Comparison of ENCODE assay signal across 8 mouse cellular contexts in genomic region chr17:33931159-33931866, GRCm38 (mm10). TPM values are rescaled to one million over a fixed set of nuclear protein-coding genes. Genes with fewer than 3 reads are reported as not detected.
A peak's percentile ranks its signal among the peaks of the same experiment; 100 is the strongest.
DNase-seq lines count a peak whose midpoint lies in the region; ATAC-seq lines count a peak whose summit lies in the region.

No protein-coding gene starts in this region.

- no peaks in the 10 kb centered on the region for H3K9me3 ChIP-seq in kidney, embryonic 16.5 days (ENCODE audit: low read length)
- H3K9me3 ChIP-seq in hindbrain, embryonic 10.5 days, result no peaks in the 10 kb centered on the region
- H3K9me3 ChIP-seq in megakaryocyte, embryonic 14.5 days, result no peaks in the 10 kb centered on the region

- H3K4me1 ChIP-seq in kidney, embryonic 16.5 days (ENCODE audit: insufficient read depth, low read length), result peaks cover 18% of the 10 kb centered on the region
- peaks cover 43% of the 10 kb centered on the region for H3K4me1 ChIP-seq in hindbrain, embryonic 10.5 days (replicated peaks)
- peaks cover 54% of the 10 kb centered on the region for H3K4me1 ChIP-seq in megakaryocyte, embryonic 14.5 days

- H3K4me3 ChIP-seq in kidney, embryonic 16.5 days (ENCODE audit: low read length), result peak overlapping the region; percentile 88
- H3K4me3 ChIP-seq in hindbrain, embryonic 10.5 days, result peak overlapping the region; percentile 87
- peak overlapping the region; percentile 100 for H3K4me3 ChIP-seq in megakaryocyte, embryonic 14.5 days (replicated peaks)

- peak overlapping the region; percentile 88 for H3K9ac ChIP-seq in kidney, embryonic 16.5 days (replicated peaks; ENCODE audit: low read length)

- no peaks in the 10 kb centered on the region for H3K27me3 ChIP-seq in kidney, embryonic 16.5 days (ENCODE audit: insufficient read depth, low read length)
- H3K27me3 ChIP-seq in hindbrain, embryonic 10.5 days (ENCODE audit: insufficient read depth, poor library complexity, severe bottlenecking), result peaks cover 5% of the 10 kb centered on the region; the same call in 1 of the 2 replicates
- no peaks in the 10 kb centered on the region for H3K27me3 ChIP-seq in megakaryocyte, embryonic 14.5 days (replicated peaks)

- peak overlapping the region; percentile 98 for H3K4me2 ChIP-seq in kidney, embryonic 16.5 days (replicated peaks; ENCODE audit: low read depth, low read length)

- peaks cover 13% of the 10 kb centered on the region for H3K36me3 ChIP-seq in kidney, embryonic 16.5 days (ENCODE audit: insufficient read depth, low read length)
- peaks cover 60% of the 10 kb centered on the region for H3K36me3 ChIP-seq in hindbrain, embryonic 10.5 days
- peaks cover 75% of the 10 kb centered on the region for H3K36me3 ChIP-seq in megakaryocyte, embryonic 14.5 days (replicated peaks; ENCODE audit: low read length)

- ATAC-seq in kidney, embryonic 16.5 days (ENCODE audit: low FRiP score, low TSS enrichment), result no peak
- ATAC-seq in activated CD4-positive, CD25-positive, alpha-beta regulatory T cell, adult 4 months, result peak; percentile 24

- WGBS in kidney, embryonic 16.5 days, result 40% methylated on average over 18 of the region's 18 CpGs
- 36% methylated on average over 18 of the region's 18 CpGs for WGBS in hindbrain, embryonic 10.5 days

- no peak for DNase-seq in kidney, adult 18-20 months
- DNase-seq in hindbrain, embryonic 10.5 days (ENCODE audit: low spot score), result no peak
- no peak for DNase-seq in yolk sac, embryonic 10.5 days (ENCODE audit: low spot score)
- DNase-seq in spleen, postnatal 36 days (ENCODE audit: low spot score in 2 of 2), result no peak
- no peak for DNase-seq in cerebellum, adult 9-10 months

- no peak overlapping the region for H3K27ac ChIP-seq in kidney, embryonic 16.5 days (ENCODE audit: low read length)
- peak overlapping the region; percentile 95 for H3K27ac ChIP-seq in hindbrain, embryonic 10.5 days

RNA-seq across cellular contexts. Expression of gene Rgl2, which starts 2.0 kb away (rescaled TPM):
- polyA plus RNA-seq in kidney, embryonic 16.5 days (2015; fragmentation: Nextera tagmentation; extraction: Ambion mirVana), result 35.9 and 38.0 TPM in 2 replicates
- 10 to 100 TPM; 26.5 to 34.3 TPM for polyA plus RNA-seq in activated CD4-positive, CD25-positive, alpha-beta regulatory T cell, adult 4 months (2017; shearing (Covaris generic))
- 45.2 and 55.7 TPM in 2 replicates for polyA plus RNA-seq in hindbrain, embryonic 10.5 days (2016; fragmentation: Nextera tagmentation; extraction: Ambion mirVana)
- polyA plus RNA-seq in megakaryocyte, embryonic 14.5 days (2012; ENCODE audit: insufficient read depth, low replicate concordance), result 90.4 and 221 TPM in 2 replicates

RNA-seq across cellular contexts. Expression of gene Pfdn6, which starts 8.8 kb away (rescaled TPM):
- 168 and 174 TPM in 2 replicates for polyA plus RNA-seq in kidney, embryonic 16.5 days (2015; fragmentation: Nextera tagmentation; extraction: Ambion mirVana)
- 100 to 1,000 TPM; 113 to 146 TPM for polyA plus RNA-seq in activated CD4-positive, CD25-positive, alpha-beta regulatory T cell, adult 4 months (2017; shearing (Covaris generic))
- 228 TPM in 2 replicates for polyA plus RNA-seq in hindbrain, embryonic 10.5 days (2016; fragmentation: Nextera tagmentation; extraction: Ambion mirVana)
- polyA plus RNA-seq in megakaryocyte, embryonic 14.5 days (2012; ENCODE audit: insufficient read depth, low replicate concordance), result 39.4 and 269 TPM in 2 replicates

RNA-seq across cellular contexts. Expression of gene Wdr46, which starts 9.1 kb away (rescaled TPM):
- 32.7 and 37.7 TPM in 2 replicates for polyA plus RNA-seq in kidney, embryonic 16.5 days (2015; fragmentation: Nextera tagmentation; extraction: Ambion mirVana)
- polyA plus RNA-seq in activated CD4-positive, CD25-positive, alpha-beta regulatory T cell, adult 4 months (2017; shearing (Covaris generic)), result 10 to 100 TPM; 11.8 to 16.6 TPM
- polyA plus RNA-seq in hindbrain, embryonic 10.5 days (2016; fragmentation: Nextera tagmentation; extraction: Ambion mirVana), result 47.0 and 51.8 TPM in 2 replicates
- 58.7 and 64.2 TPM in 2 replicates for polyA plus RNA-seq in megakaryocyte, embryonic 14.5 days (2012; ENCODE audit: insufficient read depth, low replicate concordance)

RNA-seq across cellular contexts. Expression of gene Zbtb22, which starts 15.6 kb away (rescaled TPM):
- 20.6 and 20.9 TPM in 2 replicates for polyA plus RNA-seq in kidney, embryonic 16.5 days (2015; fragmentation: Nextera tagmentation; extraction: Ambion mirVana)
- 1 to 10 TPM; 4.1 to 4.7 TPM for polyA plus RNA-seq in activated CD4-positive, CD25-positive, alpha-beta regulatory T cell, adult 4 months (2017; shearing (Covaris generic))
- 23.0 and 24.0 TPM in 2 replicates for polyA plus RNA-seq in hindbrain, embryonic 10.5 days (2016; fragmentation: Nextera tagmentation; extraction: Ambion mirVana)
- 45.3 and 51.7 TPM in 2 replicates for polyA plus RNA-seq in megakaryocyte, embryonic 14.5 days (2012; ENCODE audit: insufficient read depth, low replicate concordance)

RNA-seq across cellular contexts. Expression of gene Tapbp, which starts 15.6 kb away (rescaled TPM):
- 36.1 and 39.2 TPM in 2 replicates for polyA plus RNA-seq in kidney, embryonic 16.5 days (2015; fragmentation: Nextera tagmentation; extraction: Ambion mirVana)
- polyA plus RNA-seq in activated CD4-positive, CD25-positive, alpha-beta regulatory T cell, adult 4 months (2017; shearing (Covaris generic)), result 100 to 1,000 TPM; 299 to 436 TPM
- 14.5 and 17.2 TPM in 2 replicates for polyA plus RNA-seq in hindbrain, embryonic 10.5 days (2016; fragmentation: Nextera tagmentation; extraction: Ambion mirVana)
- 362 and 606 TPM in 2 replicates for polyA plus RNA-seq in megakaryocyte, embryonic 14.5 days (2012; ENCODE audit: insufficient read depth, low replicate concordance)
